Mouse (Mus musculus) MEL (cell line): Measurements from ENCODE around the gene Farp1. TPM values are rescaled to one million over a fixed set of nuclear protein-coding genes. Genes with fewer than 3 reads are reported as not detected.

Experiments
- DNase-seq: peaks from one replicate; pipeline ENCODE4 v3.0.0; 2011; ENCODE audit warnings: low read depth, low spot score
- H3K27ac ChIP-seq: 2 replicates; pipeline ENCODE4 v1.5.1; 2012; ENCODE audit warnings: low read depth, mild to moderate bottlenecking, control low read depth, low read length, moderate library complexity; ENCODE audit not compliant: control insufficient read depth
- H3K27me3 ChIP-seq, 2 experiments: fragments of 150-350 bp in 1 of 2; sonication (generic) in 1 of 2; 2 replicates each; pipeline ENCODE4 v1.6.1; 2012; ENCODE audit warnings: low read length in 2 of 2, mild to moderate bottlenecking in 2 of 2, improper control_type of control experiment in 1 of 2, moderate library complexity in 1 of 2; ENCODE audit not compliant: insufficient read depth in 2 of 2, control insufficient read depth in 1 of 2
- H3K36me3 ChIP-seq, 2 experiments: 2 replicates each; pipeline ENCODE4 v1.6.1; 2012 to 2014; ENCODE audit warnings: low read length in 2 of 2, improper control_type of control experiment in 1 of 2, inconsistent platforms in 1 of 2, mild to moderate bottlenecking in 1 of 2; ENCODE audit not compliant: insufficient read depth in 2 of 2, control insufficient read depth in 1 of 2
- H3K4me1 ChIP-seq, 2 experiments: fragments of 150-350 bp in 1 of 2; sonication (generic) in 1 of 2; 2 replicates each; pipeline ENCODE4 v1.6.1; 2012; ENCODE audit warnings: low read length in 2 of 2, improper control_type of control experiment in 1 of 2, mild to moderate bottlenecking in 1 of 2; ENCODE audit not compliant: insufficient read depth in 2 of 2, control insufficient read depth in 1 of 2
- H3K4me3 ChIP-seq, 2 experiments: fragments of 150-350 bp in 1 of 2; sonication (generic) in 1 of 2; 2 replicates each; pipeline ENCODE4 v1.5.1; 2012; ENCODE audit warnings: low read depth in 2 of 2, low read length in 2 of 2, mild to moderate bottlenecking in 2 of 2, moderate library complexity in 2 of 2, control low read depth in 1 of 2, improper control_type of control experiment in 1 of 2; ENCODE audit not compliant: control insufficient read depth in 1 of 2, insufficient read depth in 1 of 2
- H3K79me2 ChIP-seq: 2 replicates; pipeline ENCODE4 v1.6.1; 2012; ENCODE audit warnings: mild to moderate bottlenecking, low read length, moderate library complexity; ENCODE audit not compliant: control insufficient read depth, poor library complexity, insufficient read depth
- H3K9ac ChIP-seq: 2 replicates; pipeline ENCODE4 v1.6.1; 2012; ENCODE audit warnings: low read depth, mild to moderate bottlenecking, control low read depth, low read length, moderate library complexity; ENCODE audit not compliant: control insufficient read depth, poor library complexity, severe bottlenecking
- H3K9me3 ChIP-seq: fragments of 150-350 bp; sonication (generic); replicated peaks from 2 replicates; pipeline ENCODE4 v1.6.1; 2012; ENCODE audit warnings: mild to moderate bottlenecking, low read length, improper control_type of control experiment, moderate library complexity; ENCODE audit not compliant: insufficient read depth
- E2F4 ChIP-seq: IDR thresholded peaks from 2 replicates; pipeline ENCODE4 v1.6.1; 2011; ENCODE audit warnings: low read depth, low read length, improper control_type of control experiment, borderline replicate concordance
- EP300 ChIP-seq, 2 experiments: IDR thresholded peaks; 2 replicates each; pipeline ENCODE4 v1.6.1; 2011; ENCODE audit warnings: improper control_type of control experiment in 2 of 2, low read length in 2 of 2, low read depth in 1 of 2, mild to moderate bottlenecking in 1 of 2
- GABPA ChIP-seq: IDR thresholded peaks from 2 replicates; pipeline ENCODE4 v1.6.1; 2012; ENCODE audit warnings: low read depth, mild to moderate bottlenecking, inconsistent platforms, low read length, improper control_type of control experiment, moderate library complexity
- GATA1 ChIP-seq: IDR thresholded peaks from 2 replicates; pipeline ENCODE4 v1.6.1; 2011; ENCODE audit warnings: low read depth, low read length, improper control_type of control experiment
- HCFC1 ChIP-seq: IDR thresholded peaks from 2 replicates; pipeline ENCODE4 v1.6.1; 2012; ENCODE audit warnings: low read depth, mild to moderate bottlenecking, inconsistent platforms, low read length, improper control_type of control experiment, moderate library complexity
- KAT2A ChIP-seq: conservative IDR thresholded peaks from 2 replicates; pipeline ENCODE4 v1.6.1; 2012; ENCODE audit warnings: low read depth, low read length, improper control_type of control experiment, inconsistent platforms
- MAFK ChIP-seq: IDR thresholded peaks from 2 replicates; pipeline ENCODE4 v1.6.1; 2011; ENCODE audit warnings: low read depth, mild to moderate bottlenecking, low read length, improper control_type of control experiment, borderline replicate concordance
- MAX ChIP-seq: IDR thresholded peaks from 2 replicates; pipeline ENCODE4 v1.6.1; 2011; ENCODE audit warnings: low read length, improper control_type of control experiment
- MEF2A ChIP-seq: IDR thresholded peaks from 2 replicates; pipeline ENCODE4 v1.6.1; 2014; ENCODE audit warnings: low read depth, mild to moderate bottlenecking, inconsistent platforms, low read length, improper control_type of control experiment; ENCODE audit not compliant: poor library complexity, insufficient replicate concordance, severe bottlenecking; ENCODE audit errors: extremely low read depth
- MXI1 ChIP-seq: IDR thresholded peaks from 2 replicates; pipeline ENCODE4 v1.6.1; 2011; ENCODE audit warnings: mild to moderate bottlenecking, low read depth, low read length, improper control_type of control experiment
- MYB ChIP-seq: IDR thresholded peaks from 2 replicates; pipeline ENCODE4 v1.6.1; 2011; ENCODE audit warnings: mild to moderate bottlenecking, low read depth, low read length, improper control_type of control experiment
- POLR2A ChIP-seq, 2 experiments: IDR thresholded peaks; 2 replicates each; pipeline ENCODE4 v1.6.1; 2011 to 2012; ENCODE audit warnings: low read length in 2 of 2, mild to moderate bottlenecking in 2 of 2, control low read depth in 1 of 2, improper control_type of control experiment in 1 of 2, low read depth in 1 of 2, moderate library complexity in 1 of 2; ENCODE audit not compliant: control insufficient read depth in 1 of 2, insufficient read depth in 1 of 2, poor library complexity in 1 of 2
- SIN3A ChIP-seq: IDR thresholded peaks from 2 replicates; pipeline ENCODE4 v1.6.1; 2012; ENCODE audit warnings: low read length, improper control_type of control experiment, inconsistent platforms
- SMC3 ChIP-seq: IDR thresholded peaks from 2 replicates; pipeline ENCODE4 v1.6.1; 2011; ENCODE audit warnings: low read depth, low read length, improper control_type of control experiment
- UBTF ChIP-seq: IDR thresholded peaks from 2 replicates; pipeline ENCODE4 v1.6.1; 2012; ENCODE audit warnings: low read depth, mild to moderate bottlenecking, inconsistent platforms, low read length, improper control_type of control experiment, moderate library complexity, borderline replicate concordance; ENCODE audit not compliant: insufficient read depth
- USF2 ChIP-seq, 2 experiments: IDR thresholded peaks; 2 replicates each; pipeline ENCODE4 v1.6.1; 2011 to 2012; ENCODE audit warnings: improper control_type of control experiment in 2 of 2, low read length in 2 of 2, borderline replicate concordance in 1 of 2, inconsistent platforms in 1 of 2, low read depth in 1 of 2, mild to moderate bottlenecking in 1 of 2; ENCODE audit not compliant: insufficient read depth in 1 of 2
- ZNF384 ChIP-seq: IDR thresholded peaks from 2 replicates; pipeline ENCODE4 v1.6.1; 2012; ENCODE audit warnings: low read depth, mild to moderate bottlenecking, inconsistent platforms, low read length, improper control_type of control experiment
- polyA plus RNA-seq, 2 experiments: library from polyadenylated mRNA; stranded (reverse) in 1 of 2; unstranded in 1 of 2; fragments of >175 nt in 1 of 2; fragments of >200 nt in 1 of 2; gene quantifications; 2 replicates each; pipeline versions ENCODE4 v1.2.1 to v1.2.4; 2012; ENCODE audit warnings: low replicate concordance in 2 of 2, low read depth in 1 of 2; ENCODE audit not compliant: insufficient read length in 2 of 2, insufficient read depth in 1 of 2, missing spikeins in 1 of 2
- total RNA-seq: library from RNA; depleted of rRNA; stranded (reverse); fragments of 300-350 nt; gene quantifications from 2 replicates; pipeline ENCODE4 v1.2.3, GENCODE M21; 2012

Farp1 gene
- total and polyA plus RNA-seq, 3 experiments = 0.62 to 1.1 TPM; not detected in 1

DNA sequence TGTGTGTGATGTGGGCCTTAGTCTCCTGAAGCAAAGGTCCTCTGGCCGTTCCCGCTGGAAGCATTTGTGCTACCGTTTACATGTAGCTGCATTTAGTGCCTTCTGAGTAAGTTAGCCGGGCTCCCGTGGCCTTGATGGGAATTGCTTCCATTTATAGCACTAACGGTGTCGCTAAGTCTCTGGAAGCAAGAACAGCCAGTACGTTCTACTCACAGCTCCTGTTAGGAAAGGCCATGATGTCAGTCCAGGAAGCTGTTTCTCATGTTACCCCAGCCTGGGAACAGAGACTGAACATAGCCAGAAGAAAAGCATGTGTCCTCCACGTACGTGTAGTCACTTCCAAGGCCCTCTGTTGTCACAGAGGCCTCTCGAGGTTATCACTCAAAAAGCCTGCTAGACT is 190.8 kb downstream of the Farp1 start:
- H3K9ac ChIP-seq = no peak overlapping the region
- no peak for TF ChIP-seq KAT2A
- TF ChIP-seq ZNF384 = no peak
- no peak for TF ChIP-seq USF2 (IDR thresholded peaks at IDR 0.05; ENCODE audit: borderline replicate concordance in 1 of 2, insufficient read depth in 1 of 2, low read depth in 1 of 2, low read length in 2 of 2)
- TF ChIP-seq MAX = no peak
- no peak for TF ChIP-seq MYB
- no peak for TF ChIP-seq MXI1
- no peak for TF ChIP-seq SMC3
- TF ChIP-seq E2F4 = no peak
- TF ChIP-seq SIN3A = no peak
- TF ChIP-seq HCFC1 = no peak
- TF ChIP-seq POLR2A (IDR thresholded peaks at IDR 0.05; ENCODE audit: control insufficient read depth in 1 of 2, insufficient read depth in 1 of 2, low read depth in 1 of 2, low read length in 2 of 2, poor library complexity in 1 of 2) = no peak
- no peak for TF ChIP-seq MEF2A
- TF ChIP-seq GATA1 = no peak
- no peak for TF ChIP-seq GABPA
- no peak for TF ChIP-seq MAFK
- no peak for TF ChIP-seq UBTF
- no peak for TF ChIP-seq EP300 (IDR thresholded peaks at IDR 0.05; ENCODE audit: low read depth in 1 of 2, low read length in 2 of 2)
- DNase-seq = no peak
- H3K27ac ChIP-seq = no peak overlapping the region
- no peaks in the 10 kb centered on the region for H3K9me3 ChIP-seq
- H3K36me3 ChIP-seq = no peaks in the 10 kb centered on the region
- H3K27me3 ChIP-seq = no peaks in the 10 kb centered on the region
- H3K79me2 ChIP-seq = no peaks in the 10 kb centered on the region
- no peaks in the 10 kb centered on the region for H3K4me1 ChIP-seq
- H3K4me3 ChIP-seq = no peak overlapping the region

DNA sequence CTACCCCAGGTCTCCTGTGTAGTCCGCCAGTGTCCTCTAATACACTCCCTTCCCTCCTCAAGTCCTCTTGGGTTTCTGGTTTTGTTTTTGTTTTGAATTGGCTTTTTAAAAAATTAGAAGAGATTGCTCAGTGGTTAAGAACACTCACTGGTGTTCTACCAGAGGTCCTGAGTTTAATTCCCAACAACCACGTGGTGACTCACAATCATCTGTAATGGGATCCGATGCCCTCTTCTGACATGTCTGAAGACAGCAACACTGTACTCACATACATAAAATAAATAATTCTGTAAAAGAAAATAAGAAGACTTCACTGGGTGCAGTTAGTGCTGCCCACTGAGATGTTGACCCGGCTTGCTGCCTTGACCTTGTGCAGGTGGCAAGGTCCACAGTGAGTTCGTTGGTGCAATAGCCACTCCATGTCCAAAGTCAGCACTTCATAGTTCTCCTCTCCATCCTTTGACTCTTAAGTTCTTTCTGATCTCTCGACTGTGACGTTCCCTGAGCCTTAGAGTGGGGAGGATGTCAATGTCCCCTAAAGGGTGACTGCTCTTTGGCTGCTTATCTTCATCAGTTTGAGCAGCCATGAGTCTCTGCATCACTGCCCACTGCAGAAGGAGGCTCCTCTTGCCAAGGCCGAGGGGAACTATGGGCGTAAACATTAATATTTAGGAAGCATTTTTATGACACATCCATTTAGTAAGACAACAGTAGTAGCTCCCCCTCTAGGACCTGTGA is 194.2 kb downstream of the Farp1 start:
- TF ChIP-seq MAFK = no peak
- Histone ChIP-seq H3K4me3 (no peak overlapping the region), H3K4me1 (no peaks in the 10 kb centered on the region), H3K9ac (no peak overlapping the region), H3K27me3 (no peaks in the 10 kb centered on the region), H3K79me2 (no peaks in the 10 kb centered on the region), H3K9me3 (no peaks in the 10 kb centered on the region), H3K27ac (no peak overlapping the region), H3K36me3 (no peaks in the 10 kb centered on the region)
- no peak for DNase-seq
